Mouse (Mus musculus) layer of hippocampus, adult 9-11 months (tissue): ENCODE results near the gene Gabra4.
"Not testable (repeated sequence)": the region's sequence is repeated elsewhere in the genome, so short reads cannot be mapped to it uniquely, and the experiment has no call there.

Experiments used
- DNase-seq: peaks from one replicate; pipeline ENCODE4 v3.0.0; 2022

Gene Gabra4

DNA sequence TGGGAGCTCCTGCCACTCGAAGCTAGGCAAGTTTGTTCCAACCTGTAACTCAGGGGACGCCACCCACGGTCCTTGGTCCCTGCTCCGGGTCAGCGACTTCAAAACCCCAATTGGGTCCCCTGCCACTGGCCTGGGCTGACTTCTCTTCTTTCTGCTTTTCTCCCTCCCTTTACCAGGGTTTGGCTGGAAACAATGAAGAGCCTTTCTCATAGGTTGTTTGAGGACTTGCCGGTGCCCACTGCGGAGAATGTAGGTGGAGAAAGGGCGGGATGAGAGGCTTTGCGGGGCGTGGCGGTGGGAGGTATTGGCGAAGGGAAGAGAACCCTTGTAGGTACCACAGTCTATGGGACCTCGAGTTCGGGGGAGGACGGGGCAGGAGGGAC lies at the start of gene Gabra4:
Gabra4 (minus strand) TSS at position 194 of the 383 bp plus-strand sequence.
- peak; percentile 7 for DNase-seq

DNA sequence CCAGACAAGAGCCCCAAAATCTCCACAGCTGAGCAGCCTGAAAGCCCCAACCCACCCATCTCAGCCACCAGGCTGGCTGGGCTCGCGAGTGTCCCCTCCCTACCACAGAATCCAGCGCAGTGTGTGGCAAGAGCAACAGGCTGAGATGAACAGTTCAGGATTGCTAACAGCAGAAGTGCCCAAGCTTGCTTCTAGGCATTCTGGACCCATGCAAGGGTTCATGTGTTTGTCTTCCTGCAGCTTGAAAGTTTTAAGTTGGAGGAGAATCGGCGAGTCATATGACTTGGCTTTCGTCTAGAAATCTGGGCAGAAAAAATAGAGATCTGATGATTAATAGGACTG lies 43.1 kb upstream of the Gabra4 start:
- no peak for DNase-seq

DNA sequence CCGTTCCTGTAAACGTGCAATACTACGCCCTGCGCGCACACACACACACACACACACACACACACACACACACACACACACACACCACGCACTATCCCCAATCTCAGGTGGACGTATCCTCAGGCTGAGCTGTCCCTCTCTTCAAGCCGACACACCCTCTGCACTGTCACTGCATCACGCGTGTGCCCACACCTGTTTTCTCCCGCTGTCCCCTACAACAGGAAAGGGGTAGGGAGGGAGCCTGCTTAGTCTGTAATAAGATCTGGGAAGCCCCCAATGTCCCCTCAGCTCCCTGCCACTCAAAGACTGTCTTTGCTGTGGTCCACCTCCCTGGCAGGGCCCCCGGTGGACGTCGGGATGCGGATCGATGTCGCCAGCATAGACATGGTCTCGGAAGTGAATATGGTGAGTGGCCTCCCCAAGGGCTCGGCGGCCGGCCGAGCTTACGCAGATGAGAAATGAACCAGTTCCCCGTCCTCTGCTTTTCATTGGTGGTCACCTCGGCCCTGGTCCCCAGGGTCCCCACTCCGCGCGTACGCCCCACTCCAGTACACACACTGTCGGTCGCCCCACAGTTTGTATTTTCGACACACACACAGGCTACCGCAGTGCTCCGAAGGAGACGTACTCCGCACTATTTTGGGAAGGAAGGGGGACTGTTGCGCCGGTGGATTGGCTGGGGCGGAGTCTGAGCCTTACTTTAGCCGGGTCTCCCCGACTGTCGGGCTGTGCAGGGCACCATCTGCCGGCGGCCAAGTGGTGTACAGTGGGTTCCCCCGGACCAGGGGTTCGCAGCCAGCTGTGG lies 42.6 kb upstream of the Gabra4 start:
- DNase-seq: peak; percentile 59

DNA sequence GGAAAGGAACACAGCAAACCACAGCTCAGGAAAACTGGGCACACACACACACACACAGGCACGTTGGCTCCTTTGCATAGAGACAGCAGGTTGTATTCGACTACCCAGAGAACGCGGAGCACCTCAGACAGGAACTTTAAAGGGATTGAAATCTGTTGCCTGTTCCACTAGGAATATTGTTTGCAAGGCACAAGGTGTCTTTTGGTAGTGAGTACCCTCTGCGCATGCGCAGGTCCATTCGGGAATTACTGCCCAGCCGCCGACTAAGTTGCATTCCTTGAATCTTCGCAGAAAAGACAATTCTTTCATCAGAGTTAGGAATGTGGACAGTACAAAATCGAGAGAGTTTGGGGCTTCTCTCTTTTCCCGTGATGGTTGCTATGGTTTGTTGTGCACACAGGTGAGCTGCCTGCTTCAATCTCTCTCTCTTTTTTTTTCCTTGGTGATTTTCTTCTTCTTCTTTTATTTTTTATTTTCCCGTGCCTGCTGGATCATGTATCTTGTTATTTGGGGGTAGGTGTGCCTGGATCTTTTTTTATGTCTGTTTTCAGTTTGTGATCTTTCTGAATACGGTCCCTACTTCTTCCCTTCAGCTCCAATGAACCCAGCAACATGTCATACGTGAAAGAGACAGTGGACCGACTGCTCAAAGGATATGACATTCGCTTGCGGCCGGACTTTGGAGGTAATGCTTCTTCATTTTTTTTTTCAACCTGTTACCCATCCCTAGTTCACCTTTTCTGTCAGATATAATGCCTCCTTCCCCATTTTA lies 41.8 kb upstream of the Gabra4 start:
- peak; percentile 68 for DNase-seq

DNA sequence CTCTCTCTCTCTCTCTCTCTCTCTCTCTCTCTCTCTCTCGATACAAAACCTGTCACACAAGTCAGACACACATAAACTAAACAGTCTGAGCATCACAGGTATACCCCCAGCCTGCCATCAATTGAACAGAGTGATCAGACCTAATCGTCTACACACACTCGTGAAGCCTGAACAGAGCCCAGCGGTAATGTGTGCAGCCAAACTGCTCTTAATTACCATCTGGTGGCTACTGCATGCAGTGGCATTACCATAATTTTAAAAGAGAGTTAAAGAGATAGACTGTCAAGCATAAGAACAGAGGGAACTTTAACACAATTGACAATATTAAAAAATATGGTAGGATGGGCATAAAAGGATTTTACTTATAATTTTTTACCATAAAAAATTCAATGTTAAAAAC lies 7.5 kb upstream of the Gabra4 start:
- DNase-seq: peak; percentile 24

DNA sequence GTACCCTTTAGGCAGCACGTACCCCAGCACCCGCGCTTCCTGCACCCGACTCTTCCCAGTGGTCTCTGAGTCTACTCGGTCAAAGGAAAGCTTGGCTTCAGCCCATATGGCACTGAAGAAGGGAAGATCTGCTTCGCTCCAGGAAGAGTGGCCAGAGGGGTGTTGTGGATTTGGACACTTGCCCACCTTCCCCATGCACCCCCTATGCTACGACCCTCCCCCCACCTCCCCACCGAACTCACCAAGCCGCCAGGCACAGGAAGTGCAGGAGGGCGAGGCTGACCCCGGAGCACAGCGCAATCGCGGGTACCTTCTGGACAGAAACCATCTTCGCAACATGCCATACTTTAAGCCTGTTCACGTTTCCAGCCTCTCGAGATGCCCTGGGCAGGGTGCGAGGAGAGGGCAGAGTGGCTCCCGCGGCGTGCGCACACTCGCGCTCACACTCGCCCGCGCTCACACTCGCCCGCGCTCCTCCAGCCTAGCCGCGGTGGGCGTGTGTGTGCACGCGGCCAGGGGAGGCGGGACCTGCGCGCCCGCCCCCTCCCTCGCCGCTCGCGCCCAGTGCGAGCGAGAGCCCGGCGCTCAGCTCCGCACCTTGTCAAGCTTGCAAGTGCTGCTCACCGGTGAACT lies 510 bp downstream of the Gabra4 start, which contains the start of gene Gabrb1:
Gabrb1 (plus strand) TSS at position 632 of the 633 bp plus-strand sequence.
- DNase-seq: peak; percentile 44

DNA sequence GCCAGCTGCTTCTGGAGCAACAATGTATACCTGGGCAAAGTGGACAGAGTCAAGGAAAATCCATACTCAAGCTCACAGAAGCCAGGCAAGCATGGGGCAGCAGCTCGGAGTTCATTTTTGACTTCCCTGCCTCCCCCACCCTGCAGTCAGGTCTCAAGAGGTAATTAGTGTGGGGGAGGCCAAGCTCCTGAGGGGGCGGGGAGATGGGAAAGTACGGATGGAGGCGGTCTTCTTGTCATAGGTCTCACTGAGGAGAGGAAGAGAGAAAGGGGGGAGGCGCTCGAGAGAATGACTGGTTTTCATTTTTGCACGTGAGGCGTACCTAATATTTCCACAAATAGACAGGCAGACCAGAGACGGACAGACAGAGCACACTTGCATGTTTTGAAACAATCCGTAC lies 1.3 kb downstream of the Gabra4 start:
- peak; percentile 56 for DNase-seq

DNA sequence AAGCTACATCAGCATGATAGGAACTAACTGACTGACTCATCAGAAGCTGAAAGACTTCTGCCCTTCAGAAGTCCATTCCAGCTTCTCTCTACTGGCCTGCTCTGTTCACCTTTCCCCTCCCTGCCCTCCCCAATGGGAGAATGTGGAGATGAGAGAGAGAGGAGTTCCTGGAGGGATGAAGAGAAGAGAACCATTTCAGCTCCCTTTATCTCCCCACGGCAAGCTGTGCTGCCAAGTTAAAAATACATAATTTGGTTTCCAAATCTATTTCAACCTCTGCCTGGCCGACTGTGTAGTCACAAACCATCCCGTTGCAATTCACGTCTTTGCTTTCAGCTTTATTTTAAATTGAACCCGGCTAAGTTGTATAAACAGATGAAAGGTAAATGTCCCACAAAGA lies 4.1 kb downstream of the Gabra4 start:
- no peak for DNase-seq

DNA sequence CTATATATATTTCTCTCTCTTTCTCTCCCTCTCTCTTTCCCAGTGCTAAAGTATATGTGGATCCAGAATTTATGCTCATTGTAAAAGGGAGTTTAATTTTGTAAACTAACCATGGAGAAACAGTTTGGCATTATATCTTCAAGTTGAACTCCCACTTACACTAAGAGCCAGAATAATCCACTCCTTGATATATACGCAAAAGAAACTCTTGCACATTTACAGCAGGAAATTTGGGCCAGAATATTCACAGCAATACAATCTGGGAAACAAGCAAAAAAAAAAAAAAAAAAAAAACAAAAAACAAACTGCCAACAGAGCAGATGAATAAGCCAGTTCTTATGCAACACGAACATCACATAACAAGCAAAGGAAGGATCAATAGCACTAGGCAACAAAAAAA lies 10.0 kb downstream of the Gabra4 start:
- DNase-seq: no peak

DNA sequence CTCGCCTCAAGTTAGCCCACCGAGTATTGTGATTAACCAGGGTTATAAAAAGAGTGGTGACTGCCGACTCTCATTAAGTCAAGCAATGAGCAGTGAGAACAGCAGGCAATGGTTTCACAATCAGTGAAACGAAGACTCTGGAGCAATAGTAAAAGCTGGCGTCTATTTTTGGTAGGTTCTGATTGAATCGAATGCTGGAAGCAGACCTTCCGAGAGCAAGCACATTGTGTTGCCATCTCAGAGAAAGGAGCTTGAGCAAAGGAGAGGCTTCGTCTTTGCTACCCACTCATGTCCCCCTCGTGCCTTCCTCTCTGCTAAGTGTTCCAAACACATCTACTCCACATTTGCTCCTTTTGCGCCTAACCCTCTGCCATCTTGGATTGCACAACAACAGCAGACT lies 18.3 kb downstream of the Gabra4 start:
- peak; percentile 66 for DNase-seq

DNA sequence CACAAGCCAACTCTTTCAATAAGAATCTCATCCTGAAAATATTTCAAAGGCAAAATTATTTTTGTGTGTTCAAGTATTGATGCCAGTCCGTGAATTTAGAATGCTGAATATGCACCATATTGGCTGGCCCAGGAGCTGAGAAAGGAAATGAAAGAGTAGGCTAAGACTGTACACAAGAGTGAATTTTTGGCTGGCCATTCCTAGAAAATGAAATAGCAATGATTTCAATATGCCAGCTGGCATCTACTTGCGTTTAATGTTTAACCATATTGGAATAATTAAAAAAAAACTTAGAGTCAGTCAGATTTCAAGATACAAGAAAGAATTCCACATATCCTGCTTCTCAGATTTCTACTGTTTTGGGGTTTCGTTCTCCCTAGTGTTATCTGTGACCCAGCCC lies 30.3 kb downstream of the Gabra4 start:
- peak; percentile 22 for DNase-seq

DNA sequence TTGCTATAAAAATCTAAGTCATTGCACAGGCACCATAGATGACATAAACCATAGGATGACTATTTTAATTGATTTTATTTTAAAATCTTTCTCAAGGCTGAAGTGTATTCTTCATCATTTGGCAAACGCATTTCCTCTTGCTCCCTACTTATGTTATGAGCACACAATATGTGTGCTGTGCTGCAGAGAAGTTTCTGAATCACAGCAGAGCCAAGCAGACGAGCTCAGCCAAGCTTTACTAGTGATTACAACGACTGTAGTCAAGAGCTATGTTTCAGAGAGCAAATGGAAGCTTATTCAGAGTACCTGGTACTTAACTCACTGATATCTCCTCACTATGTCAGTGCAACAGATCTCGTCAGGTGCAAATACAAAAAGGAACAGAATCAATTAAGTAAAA lies 41.4 kb downstream of the Gabra4 start:
- no peak for DNase-seq

DNA sequence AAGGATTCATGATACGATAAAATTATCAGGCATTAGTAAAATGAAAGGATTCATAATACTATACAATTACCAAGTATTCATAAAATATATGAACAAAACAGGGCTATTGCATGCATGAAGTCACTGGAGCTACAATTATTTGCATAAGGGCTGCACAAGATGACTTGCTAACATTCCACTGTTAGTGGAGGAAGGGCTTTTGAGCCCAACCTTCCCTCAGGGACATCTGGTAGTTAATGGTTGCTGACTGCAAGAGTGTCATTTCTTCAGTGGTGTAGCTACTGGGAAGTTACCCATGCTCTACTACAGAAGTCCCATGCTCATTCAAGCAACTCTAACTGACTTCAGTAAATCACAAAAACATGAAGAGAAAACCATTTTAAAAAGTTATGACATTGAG lies 43.8 kb downstream of the Gabra4 start:
- no peak for DNase-seq

DNA sequence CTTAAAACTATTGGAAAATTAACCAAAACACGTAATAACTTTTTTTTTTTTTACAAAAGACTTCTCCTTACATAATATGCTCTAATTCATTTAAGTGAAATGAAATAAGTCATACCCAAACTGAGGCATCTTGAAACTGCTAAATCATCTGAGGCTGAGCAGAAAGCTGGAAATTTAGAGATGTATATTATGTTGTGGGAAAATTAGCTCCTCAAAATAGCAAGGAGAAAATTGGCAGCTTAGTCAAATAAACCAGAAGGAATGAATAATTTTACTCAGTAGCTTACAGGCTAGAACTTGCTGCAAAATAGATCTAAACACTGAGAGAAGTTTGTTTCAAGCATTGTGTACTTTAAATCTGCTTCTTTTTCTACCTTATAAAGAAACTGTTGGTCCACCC lies 49.4 kb downstream of the Gabra4 start:
- DNase-seq: no peak

DNA sequence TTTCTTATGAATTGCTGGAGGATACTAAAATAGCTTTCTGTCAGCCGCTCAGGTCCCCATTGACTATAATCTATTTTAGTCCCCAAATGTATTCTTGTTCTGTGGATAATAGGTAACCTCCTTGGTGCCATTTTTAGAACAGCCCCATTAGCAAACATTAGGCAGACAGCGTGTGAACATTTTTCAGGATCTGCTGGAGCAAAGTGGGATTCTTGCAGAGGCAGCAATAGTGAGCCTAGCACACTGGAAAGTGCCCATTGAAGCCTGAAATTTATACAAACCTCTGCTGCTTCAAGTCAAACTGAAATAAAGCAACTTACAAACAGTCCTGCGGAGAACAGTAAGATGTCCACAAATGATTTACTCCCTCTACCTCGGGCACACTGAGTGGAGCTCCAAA lies 51.2 kb downstream of the Gabra4 start:
- DNase-seq: no peak

DNA sequence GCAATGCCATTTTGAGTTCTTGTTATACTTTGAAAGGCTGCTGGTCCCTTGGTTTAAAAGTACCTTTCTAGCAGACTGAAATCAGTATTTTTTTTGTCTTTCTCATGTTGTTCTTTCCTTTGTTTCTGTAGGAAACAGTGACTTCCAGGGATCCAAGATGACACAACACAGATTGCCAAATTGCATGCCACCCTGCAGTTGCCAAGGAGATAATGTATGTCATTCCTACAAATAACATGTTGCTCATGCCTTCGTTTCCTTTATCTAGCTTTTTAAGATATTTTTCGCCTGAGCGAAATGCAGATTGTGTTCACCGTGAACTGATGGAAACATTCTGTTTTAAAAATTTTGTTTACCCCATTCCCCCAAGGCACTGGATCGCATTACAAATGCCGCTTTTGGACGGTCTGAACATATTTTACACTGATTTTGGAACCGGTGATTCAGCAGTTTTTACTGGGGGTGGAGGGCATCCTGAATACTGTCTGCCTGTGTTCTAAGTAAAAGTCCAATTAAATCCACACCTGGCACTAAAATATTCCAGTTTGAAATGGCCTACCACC lies 53.9 kb downstream of the Gabra4 start:
- DNase-seq: peak; percentile 44

DNA sequence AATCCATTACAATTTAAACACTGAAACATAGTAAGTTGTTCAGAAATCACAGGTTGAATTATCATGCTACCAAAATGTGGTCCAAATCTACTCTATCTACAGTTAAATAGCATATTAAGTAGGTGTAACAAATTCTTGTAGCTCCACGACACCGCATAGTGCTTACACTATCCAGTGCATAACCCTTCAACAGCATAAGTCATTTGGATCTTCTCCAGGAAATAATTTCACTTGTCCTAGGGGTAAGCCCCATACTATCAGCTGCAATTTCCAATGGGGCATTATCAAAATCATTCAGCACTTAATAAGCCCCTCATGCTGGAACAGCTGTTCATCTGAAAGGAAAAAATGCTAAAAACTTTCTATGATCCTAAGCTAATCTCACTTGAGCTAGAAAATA lies 62.8 kb downstream of the Gabra4 start:
- DNase-seq: no peak

DNA sequence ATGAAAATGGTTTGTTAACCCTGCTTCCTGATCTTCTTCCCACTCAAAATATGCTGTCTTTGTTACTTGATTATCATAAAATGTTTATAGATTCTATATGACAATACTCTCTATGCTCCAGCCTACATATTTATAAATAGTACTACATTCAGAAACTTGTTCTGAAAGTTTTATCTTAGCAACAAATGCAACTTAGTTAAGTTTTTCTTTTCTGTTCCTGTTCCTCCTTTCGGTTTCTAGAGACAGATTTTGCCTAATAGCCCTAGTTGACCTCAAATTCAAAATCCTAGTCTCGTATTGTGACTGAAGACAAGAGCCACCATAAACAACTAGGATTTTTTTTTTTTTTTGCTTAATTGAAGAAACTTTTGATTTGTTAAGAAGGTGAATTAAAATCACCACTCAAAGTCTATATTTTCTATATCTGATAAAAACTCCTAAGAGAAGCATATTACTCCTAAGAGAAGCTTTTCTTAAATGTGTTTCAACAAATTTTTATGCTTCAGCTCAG lies 64.3 kb downstream of the Gabra4 start:
- DNase-seq: no peak

DNA sequence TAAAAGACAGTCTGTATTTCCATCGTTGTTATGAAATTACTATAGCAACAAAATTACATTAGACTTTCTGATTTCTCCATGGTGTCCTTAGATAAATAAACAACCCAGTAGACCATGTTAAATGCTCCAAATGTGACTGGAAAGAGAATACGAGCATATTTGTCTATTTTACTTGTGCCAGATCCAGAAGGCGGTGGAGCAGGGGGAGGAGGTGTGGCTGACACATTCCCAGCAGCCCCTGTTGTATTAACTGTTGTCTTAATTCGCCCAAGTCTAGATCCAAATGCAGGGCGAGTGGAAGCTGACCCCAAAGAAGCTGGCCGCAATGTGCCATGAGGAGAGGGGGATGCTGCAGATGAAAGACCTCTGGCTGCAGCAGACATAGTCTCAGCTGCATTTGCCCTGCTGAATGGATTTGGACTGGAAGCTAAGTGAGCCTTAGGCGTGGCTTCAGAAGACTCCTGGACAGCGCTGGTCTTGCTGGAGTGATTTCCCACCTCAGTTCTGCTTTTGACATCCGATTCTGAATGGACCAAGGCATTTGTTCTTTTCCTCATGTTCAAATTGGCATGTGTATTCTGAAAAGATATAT lies 86.4 kb downstream of the Gabra4 start:
- no peak for DNase-seq

DNA sequence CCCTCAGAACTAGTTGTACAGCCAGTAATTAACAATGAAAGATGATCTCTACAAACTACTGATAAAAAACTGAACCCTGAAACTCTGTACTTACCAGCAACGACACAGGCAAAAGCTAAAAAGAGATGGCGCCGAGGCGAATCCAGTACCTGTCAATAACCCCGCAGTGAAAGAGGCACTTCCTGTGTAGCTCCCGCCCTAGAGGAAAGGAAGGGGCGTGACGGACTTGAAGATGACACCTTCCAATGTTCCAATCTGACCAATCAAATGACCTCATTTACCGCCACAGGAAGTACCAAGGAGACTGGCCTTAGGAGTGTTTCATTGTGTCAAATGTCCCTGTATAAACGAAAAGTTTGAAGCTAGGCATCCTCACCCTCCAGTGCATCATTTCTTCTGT lies 110.0 kb downstream of the Gabra4 start, which contains the start of gene Cox7b2:
Cox7b2 (minus strand) TSS at position 127 of the 400 bp plus-strand sequence.
- DNase-seq: no peak

DNA sequence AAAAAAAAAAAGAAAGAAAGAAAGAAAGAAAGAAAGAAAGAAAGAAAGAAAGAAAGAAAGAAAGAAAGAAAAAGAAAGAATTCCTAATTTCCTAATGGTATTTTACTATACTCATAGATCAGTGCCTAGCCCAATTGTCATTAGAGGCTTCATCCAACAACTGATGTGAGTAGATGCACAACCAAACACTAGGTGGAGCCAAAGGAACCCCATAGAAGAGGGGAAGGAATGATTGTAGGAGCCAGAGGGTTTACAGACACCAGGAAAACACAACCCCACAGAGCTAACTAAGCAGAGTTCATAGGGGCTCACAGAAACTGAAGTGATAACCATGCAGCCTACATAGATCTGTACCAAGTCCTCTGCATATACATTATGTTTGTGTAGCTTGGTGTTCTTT lies 112.6 kb downstream of the Gabra4 start:
- DNase-seq: peak; percentile 6

DNA sequence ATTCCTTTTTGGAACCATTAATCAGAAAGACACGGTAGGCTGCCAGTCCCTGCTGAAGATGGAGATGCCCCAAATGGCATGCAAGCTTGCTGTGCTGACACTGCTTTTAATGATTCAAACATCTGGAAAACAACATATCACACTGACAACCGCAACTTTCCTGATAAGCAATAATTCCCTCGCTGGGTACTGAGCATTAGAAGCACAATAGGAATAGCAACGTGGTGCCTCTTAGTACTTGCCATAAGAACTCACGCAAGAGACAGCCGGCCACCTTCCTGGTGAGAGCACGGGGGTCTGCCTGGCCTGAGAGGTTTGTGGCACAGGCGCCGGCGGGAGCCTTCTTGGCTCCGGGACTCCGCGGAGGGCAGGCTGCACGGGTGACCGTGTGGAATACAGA lies 132.6 kb downstream of the Gabra4 start:
- not testable (repeated sequence) for DNase-seq
